Mouse (Mus musculus) CH12.LX (cell line): Measurements from ENCODE around the gene Tanc1. TPM values are rescaled to one million over a fixed set of nuclear protein-coding genes. Genes with fewer than 3 reads are reported as not detected.

Source experiments
- DNase-seq: peaks from one replicate; pipeline ENCODE4 v3.0.0-alpha.2; 2013; ENCODE audit errors: extremely low read depth
- H3K27ac ChIP-seq: 2 replicates; pipeline ENCODE4 v1.5.1; 2012; ENCODE audit warnings: low read depth, mild to moderate bottlenecking, control low read depth, moderate library complexity; ENCODE audit not compliant: insufficient read depth
- H3K27me3 ChIP-seq: replicated peaks from 2 replicates; pipeline ENCODE3; 2012; ENCODE audit warnings: inconsistent platforms
- H3K36me3 ChIP-seq, 2 experiments: replicated peaks in 1 of 2; 2 replicates each; pipeline versions ENCODE3 to v1.6.1; 2012; ENCODE audit warnings: inconsistent platforms in 1 of 2, low read length in 1 of 2, mild to moderate bottlenecking in 1 of 2, mixed read lengths in 1 of 2, moderate library complexity in 1 of 2; ENCODE audit not compliant: control insufficient read depth in 1 of 2, insufficient read depth in 1 of 2
- H3K4me1 ChIP-seq, 2 experiments: 2 replicates each; pipeline ENCODE4 v1.6.1; 2012; ENCODE audit warnings: inconsistent platforms in 1 of 2, moderate library complexity in 1 of 2; ENCODE audit not compliant: insufficient read depth in 2 of 2, control insufficient read depth in 1 of 2
- H3K4me2 ChIP-seq: 2 replicates; pipeline ENCODE4 v1.6.1; 2012; ENCODE audit warnings: low read depth, mild to moderate bottlenecking, control low read depth; ENCODE audit not compliant: poor library complexity, insufficient read depth, severe bottlenecking
- H3K4me3 ChIP-seq, 3 experiments: fragments of 150-350 bp in 1 of 3; sonication (generic) in 1 of 3; replicated peaks in 1 of 3; 2 replicates each; pipeline versions ENCODE3 to v1.5.1; 2011 to 2012; ENCODE audit warnings: low read depth in 2 of 3, low read length in 2 of 3, mild to moderate bottlenecking in 2 of 3, moderate library complexity in 2 of 3, control low read depth in 1 of 3, improper control_type of control experiment in 1 of 3, inconsistent platforms in 1 of 3, mixed read lengths in 1 of 3; ENCODE audit not compliant: poor library complexity in 1 of 3
- H3K79me2 ChIP-seq: replicated peaks from 2 replicates; pipeline ENCODE4 v1.6.1; 2012; ENCODE audit warnings: mild to moderate bottlenecking, moderate library complexity; ENCODE audit not compliant: control insufficient read depth, poor library complexity, insufficient read depth, severe bottlenecking; ENCODE audit errors: extremely low read depth
- H3K9ac ChIP-seq: 2 replicates; pipeline ENCODE4 v1.6.1; 2012; ENCODE audit warnings: low read depth, mild to moderate bottlenecking, control low read depth, moderate library complexity; ENCODE audit not compliant: insufficient read depth
- H3K9me3 ChIP-seq: replicated peaks from 2 replicates; pipeline ENCODE3; 2012; ENCODE audit warnings: low read length, inconsistent platforms, mixed read lengths
- CHD2 ChIP-seq: IDR thresholded peaks from 2 replicates; pipeline ENCODE4 v1.6.1; 2011; ENCODE audit warnings: low read length, improper control_type of control experiment
- E2F4 ChIP-seq: IDR thresholded peaks from 2 replicates; pipeline ENCODE4 v1.6.1; 2011; ENCODE audit warnings: low read depth, low read length, improper control_type of control experiment; ENCODE audit not compliant: insufficient replicate concordance
- ELF1 ChIP-seq: IDR thresholded peaks from 2 replicates; pipeline ENCODE4 v1.6.1; 2014; ENCODE audit warnings: low read depth, mild to moderate bottlenecking, inconsistent platforms, low read length, improper control_type of control experiment
- EP300 ChIP-seq: IDR thresholded peaks from 2 replicates; pipeline ENCODE4 v1.6.1; 2011; ENCODE audit warnings: low read length, improper control_type of control experiment
- MAFK ChIP-seq: IDR thresholded peaks from 2 replicates; pipeline ENCODE4 v1.6.1; 2011; ENCODE audit warnings: low read length, improper control_type of control experiment; ENCODE audit not compliant: insufficient replicate concordance
- MAZ ChIP-seq: IDR thresholded peaks from 2 replicates; pipeline ENCODE4 v1.6.1; 2012; ENCODE audit warnings: low read depth, mild to moderate bottlenecking, inconsistent platforms, low read length, improper control_type of control experiment, moderate library complexity
- MXI1 ChIP-seq: IDR thresholded peaks from 2 replicates; pipeline ENCODE4 v1.6.1; 2011; ENCODE audit warnings: mild to moderate bottlenecking, low read depth, low read length, improper control_type of control experiment
- NELFE ChIP-seq: IDR thresholded peaks from 2 replicates; pipeline ENCODE4 v1.6.1; 2011; ENCODE audit warnings: low read depth, low read length, improper control_type of control experiment
- POLR2AphosphoS2 ChIP-seq: IDR thresholded peaks from 2 replicates; pipeline ENCODE4 v1.6.1; 2011; ENCODE audit warnings: low read depth, low read length, improper control_type of control experiment
- RCOR1 ChIP-seq: conservative IDR thresholded peaks from 2 replicates; pipeline ENCODE4 v1.6.1; 2012; ENCODE audit warnings: low read depth, mild to moderate bottlenecking, inconsistent platforms, low read length, improper control_type of control experiment
- SMC3 ChIP-seq: IDR thresholded peaks from 2 replicates; pipeline ENCODE4 v1.6.1; 2011; ENCODE audit warnings: low read depth, low read length, improper control_type of control experiment
- USF2 ChIP-seq: conservative IDR thresholded peaks from 2 replicates; pipeline ENCODE4 v1.6.1; 2011; ENCODE audit warnings: low read depth, low read length, improper control_type of control experiment
- ZMIZ1 ChIP-seq: IDR thresholded peaks from 2 replicates; pipeline ENCODE4 v1.6.1; 2012; ENCODE audit warnings: low read depth, mild to moderate bottlenecking, inconsistent platforms, low read length, improper control_type of control experiment
- dilution Hi-C: fragments of 300-500 bp; cut with MboI; formaldehyde crosslinking; loops from 2 replicates; pipeline ENCODE4 v1.14.3; 2020; ENCODE audit warnings: low sequenced_read_pairs; ENCODE audit not compliant: extremely low pct_unique_long_range_greater_than_20kb, extremely low pct_ligation_motif_present
- in situ Hi-C: fragments of 300-500 bp; cut with MboI; formaldehyde crosslinking; loops from 3 replicates; pipeline ENCODE4 v1.14.3; 2019; ENCODE audit warnings: low sequenced_read_pairs, low pct_ligation_motif_present, low pct_unique_long_range_greater_than_20kb, mixed read lengths
- polyA plus RNA-seq: library from polyadenylated mRNA; unstranded; fragments of >175 nt; gene quantifications from 2 replicates; pipeline ENCODE4 v1.2.1, GENCODE M21; 2012; ENCODE audit warnings: low read depth; ENCODE audit not compliant: insufficient read length
- total RNA-seq, 2 experiments: library from RNA; depleted of rRNA; stranded (reverse); fragments of 300-350 nt in 1 of 2; fragments of >200 nt in 1 of 2; gene quantifications; 2 replicates each; pipeline ENCODE4 v1.2.3; 2012 to 2014

Gene Tanc1
- total and polyA plus RNA-seq, 3 experiments, result 0.08 to 0.21 (median 0.08) TPM

DNA sequence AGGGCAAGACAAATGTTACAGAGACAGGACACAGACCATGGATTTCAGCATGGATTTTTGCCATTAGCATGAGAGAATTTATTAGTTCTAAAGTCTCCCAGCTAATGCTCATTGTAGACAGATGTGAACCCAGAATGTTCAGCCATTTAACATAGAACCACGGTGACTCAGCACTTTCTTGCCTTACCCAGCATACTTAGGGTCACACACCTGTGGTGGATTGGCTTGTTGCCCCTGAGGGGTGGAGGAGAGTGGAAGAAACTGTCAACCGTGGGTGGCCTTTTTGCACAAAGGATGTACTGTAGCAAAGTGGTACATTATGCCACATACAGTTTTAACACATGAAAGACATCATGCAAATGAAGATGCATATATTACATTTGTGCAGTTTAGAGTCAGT, 5.0 kb downstream of the Tanc1 start:
- H3K4me2 ChIP-seq, result no peak overlapping the region
- H3K27me3 ChIP-seq, result no peaks in the 10 kb centered on the region
- peak; percentile 6 for DNase-seq
- no peak overlapping the region for H3K4me3 ChIP-seq
- H3K9ac ChIP-seq, result no peak overlapping the region
- no peaks in the 10 kb centered on the region for H3K79me2 ChIP-seq
- no peaks in the 10 kb centered on the region for H3K36me3 ChIP-seq
- peaks cover 3 to 10% of the 10 kb centered on the region in 2 experiments; a peak in 3 of 4 replicates for H3K4me1 ChIP-seq
- dilution Hi-C loops (no loop called here), in situ Hi-C loops (no loop called here)
- no peak overlapping the region for H3K27ac ChIP-seq
- no peak for TF ChIP-seq USF2
- TF ChIP-seq ELF1, result no peak
- TF ChIP-seq MAFK, result 0 out of 2 replicates have a peak, but pooled peaks have one; percentile 73
- TF ChIP-seq ZMIZ1, result no peak
- TF ChIP-seq E2F4, result no peak
- no peak for TF ChIP-seq MAZ
- no peak for TF ChIP-seq SMC3
- no peak for TF ChIP-seq MXI1
- H3K9me3 ChIP-seq, result peaks cover 5% of the 10 kb centered on the region

DNA sequence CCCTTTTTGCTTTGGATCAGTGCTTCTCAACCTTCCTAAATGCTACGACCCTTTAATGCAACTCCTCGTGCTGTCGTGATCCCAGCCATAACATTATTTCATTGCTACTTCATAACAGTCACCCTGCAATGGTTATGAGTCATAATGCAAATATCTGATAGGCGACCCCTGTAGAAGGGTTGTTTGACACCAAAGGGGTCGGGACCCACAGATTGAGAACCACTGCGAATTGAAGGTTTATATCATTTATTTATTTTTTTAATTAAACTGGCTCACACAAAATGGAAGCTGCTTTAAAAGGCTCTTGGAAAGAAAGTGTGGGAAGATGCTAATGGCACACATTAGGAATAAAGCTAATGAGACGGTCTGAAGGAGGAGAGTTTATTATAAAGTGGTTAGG, 7.2 kb downstream of the Tanc1 start:
- Histone ChIP-seq H3K4me3 (no peak overlapping the region), H3K9ac (no peak overlapping the region), H3K27ac (no peak overlapping the region), H3K27me3 (no peaks in the 10 kb centered on the region), H3K4me2 (no peak overlapping the region), H3K36me3 (no peaks in the 10 kb centered on the region), H3K79me2 (no peaks in the 10 kb centered on the region), H3K4me1 (peaks cover 3 to 10% of the 10 kb centered on the region in 2 experiments; a peak in 3 of 4 replicates), H3K9me3 (no peaks in the 10 kb centered on the region)
- DNase-seq, result no peak
- TF ChIP-seq CHD2, result peak; percentile 54; the same call in 1 of the 2 replicates
- no peak for TF ChIP-seq NELFE
- TF ChIP-seq RCOR1, result no peak
- TF ChIP-seq EP300, result no peak
- dilution Hi-C loops (no loop called here), in situ Hi-C loops (no loop called here)

DNA sequence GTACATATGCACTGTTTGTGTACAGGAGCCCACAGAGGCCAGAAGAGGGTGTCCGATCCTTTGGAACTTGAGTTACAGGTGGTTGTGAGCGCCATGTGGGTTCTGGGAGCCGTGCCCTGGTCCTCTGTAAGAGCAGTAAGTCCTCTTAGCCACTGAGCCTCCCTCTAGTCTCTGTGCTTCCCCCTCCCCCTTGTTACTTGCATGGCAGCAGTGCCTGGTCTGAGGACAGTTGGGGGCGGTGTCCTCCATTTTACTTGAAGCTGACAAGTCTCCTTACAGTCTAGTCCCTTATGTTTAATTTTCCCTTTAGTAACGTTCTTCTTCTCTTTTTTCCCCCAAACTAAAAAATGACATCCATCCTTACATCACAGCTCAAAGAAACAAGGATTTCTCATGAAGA, 8.8 kb downstream of the Tanc1 start:
- H3K27ac ChIP-seq, result no peak overlapping the region
- peaks cover 3 to 10% of the 10 kb centered on the region in 2 experiments; a peak in 3 of 4 replicates for H3K4me1 ChIP-seq
- no peaks in the 10 kb centered on the region for H3K27me3 ChIP-seq
- in situ Hi-C loops (no loop called here), dilution Hi-C loops (no loop called here)
- no peak for TF ChIP-seq USF2
- TF ChIP-seq ELF1, result no peak
- no peak for TF ChIP-seq POLR2AphosphoS2
- TF ChIP-seq EP300, result no peak
- H3K79me2 ChIP-seq, result no peaks in the 10 kb centered on the region
- DNase-seq, result no peak
- no peak overlapping the region for H3K4me2 ChIP-seq
- no peaks in the 10 kb centered on the region for H3K9me3 ChIP-seq
- no peak overlapping the region for H3K4me3 ChIP-seq
- no peak overlapping the region for H3K9ac ChIP-seq
- no peaks in the 10 kb centered on the region for H3K36me3 ChIP-seq
